Mouse (Mus musculus): Measurements from ENCODE around the gene Taar8c.

- no peak for TF ChIP-seq GATA1 (IDR thresholded peaks at IDR 0.05; ENCODE audit: borderline replicate concordance, low read length)
- no peak for TF ChIP-seq FLI1 (IDR thresholded peaks at IDR 0.05; ENCODE audit: low read length)
Observed at GRCm38 (mm10) chr10:24107747-24108146, 6.0 kb upstream of the Taar8c start.
